Mouse (Mus musculus) liver (tissue): ENCODE measurements at regions not wholly inside any gene's neighbourhood (a gene's known extent, or its start where the extent isn't known, plus 50 kb on each side); places are given as distances from the start of the nearest gene placed in this dataset.

Experiments used
- DNase-seq: peaks from one replicate; pipeline ENCODE4 v3.0.0-alpha.2; 2020; ENCODE audit warnings: mixed read lengths

DNA sequence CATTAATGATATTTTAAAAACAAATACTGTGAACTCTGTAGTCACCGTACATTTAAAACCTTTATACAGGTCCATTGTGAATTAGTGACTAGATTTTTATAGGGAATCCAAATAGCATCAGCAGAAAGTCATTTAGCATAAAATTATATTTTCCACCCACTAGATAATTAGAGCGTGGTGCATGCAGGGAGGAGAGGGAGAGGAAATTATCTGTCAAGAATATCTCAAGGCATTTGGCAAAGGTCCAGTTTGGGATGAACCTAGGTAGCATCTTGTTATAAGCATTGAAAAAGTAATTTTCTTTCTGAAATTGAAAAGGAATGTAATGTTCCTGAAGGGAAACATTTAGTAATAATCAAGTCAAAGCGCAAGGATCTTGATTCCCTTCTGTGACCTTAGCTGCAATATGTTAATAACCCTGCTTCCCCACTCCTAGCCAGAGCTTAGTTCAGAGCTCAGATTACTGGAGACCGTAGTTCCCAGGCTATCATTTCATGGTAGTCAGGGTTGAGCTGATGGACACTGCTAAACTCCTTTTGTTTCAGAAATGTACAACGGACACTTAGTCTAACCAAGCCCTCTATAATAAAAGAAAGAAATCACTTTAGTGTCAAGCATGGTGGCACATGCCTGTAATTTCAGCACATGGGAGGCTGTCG lies 200.8 kb upstream of the Slc39a10 start:
- no peak for DNase-seq

DNA sequence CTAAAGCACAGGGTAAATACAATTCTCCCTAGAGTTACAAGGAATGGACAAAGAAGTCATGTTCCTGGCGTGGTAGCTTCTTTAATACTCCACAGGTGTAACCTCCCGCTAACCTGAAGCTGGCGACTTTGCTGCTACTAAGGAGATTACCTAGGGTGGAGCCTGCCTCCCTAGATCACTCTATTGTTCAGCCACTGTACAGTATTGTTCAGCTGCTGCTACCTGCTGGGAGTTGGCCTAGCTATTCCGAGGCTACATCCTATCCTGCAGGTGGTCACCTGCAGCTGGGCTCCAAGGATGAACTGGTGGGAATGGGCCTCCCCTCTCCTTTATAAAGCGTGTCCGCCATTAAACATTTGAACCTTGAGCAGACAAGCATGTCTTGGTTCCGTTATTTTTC lies 183.8 kb upstream of the Slc39a10 start:
- no peak for DNase-seq

DNA sequence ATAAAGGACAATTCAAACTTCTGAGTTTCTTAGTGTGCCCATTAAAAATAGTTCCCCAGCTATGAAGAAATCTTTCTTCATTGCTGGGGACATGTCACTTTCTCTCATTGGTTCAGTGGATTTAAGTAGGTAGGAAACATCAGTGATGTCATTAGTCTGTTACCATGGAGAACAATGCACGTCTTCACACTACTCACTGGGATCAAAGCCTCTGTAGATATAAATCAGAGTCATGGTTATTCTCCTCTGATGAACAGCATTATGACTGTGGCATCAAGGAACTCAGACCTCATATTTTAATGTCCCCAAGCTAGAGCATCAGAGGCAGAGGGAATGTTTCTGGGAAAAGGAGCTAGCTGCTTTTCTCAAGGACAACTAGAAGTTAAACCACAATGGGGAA lies 165.5 kb upstream of the Slc39a10 start:
- DNase-seq, result no peak

DNA sequence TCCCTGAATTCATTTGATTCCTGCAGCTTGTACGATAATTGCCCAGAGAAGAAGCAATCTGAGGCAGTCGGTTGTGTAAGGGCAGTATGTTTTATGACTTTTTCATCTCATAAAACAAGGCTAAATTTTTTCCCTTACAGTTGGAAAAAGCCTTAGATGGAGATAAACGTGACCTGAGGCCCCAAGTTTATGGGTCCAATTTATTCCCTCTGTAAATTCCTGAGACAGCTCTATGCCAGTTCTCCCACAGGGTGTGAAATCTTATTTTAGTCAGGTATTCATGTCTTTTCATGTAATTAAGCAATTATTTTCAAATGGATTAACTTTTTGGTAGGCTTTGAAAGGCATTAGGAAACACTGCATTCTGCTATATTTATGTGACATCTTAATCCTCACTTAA lies 164.7 kb upstream of the Slc39a10 start:
- DNase-seq, result no peak

DNA sequence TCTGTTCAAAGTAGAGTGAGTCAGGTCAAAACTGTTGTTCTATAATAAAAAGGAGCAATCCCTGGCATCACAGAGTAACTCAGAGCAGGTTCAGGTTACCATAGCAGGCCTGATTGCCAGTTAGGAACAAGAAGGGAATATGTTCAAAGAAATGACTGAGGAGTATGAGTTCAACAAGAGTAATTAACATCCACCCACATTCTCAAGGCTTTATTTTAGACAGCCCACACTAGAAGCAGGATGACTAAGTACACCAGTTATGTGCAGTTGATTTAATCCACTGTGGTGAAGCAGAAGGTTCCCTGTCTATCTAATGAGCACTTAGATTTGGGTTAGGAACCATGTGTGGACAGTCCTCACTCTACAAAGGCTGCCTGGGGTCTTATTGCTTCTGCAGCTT lies 158.5 kb upstream of the Slc39a10 start:
- no peak for DNase-seq

DNA sequence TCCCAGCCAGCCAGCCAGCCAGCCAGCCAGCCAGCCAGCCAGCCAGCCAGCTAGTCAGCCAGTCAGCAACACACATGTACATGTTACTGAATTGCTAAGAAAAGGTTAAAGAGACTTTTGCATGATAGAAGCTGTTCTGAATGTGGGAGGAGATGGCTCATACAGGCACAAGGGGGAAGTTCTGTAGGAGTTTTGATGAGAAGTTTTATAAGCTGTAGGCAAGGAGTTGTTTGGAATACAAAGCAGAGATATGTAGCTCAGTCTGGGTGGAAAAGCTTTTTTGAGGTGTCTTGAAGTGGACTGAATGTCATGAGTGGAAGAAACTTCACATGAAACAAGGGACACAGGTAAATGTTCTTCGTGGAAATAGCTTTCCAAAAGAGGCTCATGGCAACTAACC lies 157.8 kb upstream of the Slc39a10 start:
- no peak for DNase-seq

DNA sequence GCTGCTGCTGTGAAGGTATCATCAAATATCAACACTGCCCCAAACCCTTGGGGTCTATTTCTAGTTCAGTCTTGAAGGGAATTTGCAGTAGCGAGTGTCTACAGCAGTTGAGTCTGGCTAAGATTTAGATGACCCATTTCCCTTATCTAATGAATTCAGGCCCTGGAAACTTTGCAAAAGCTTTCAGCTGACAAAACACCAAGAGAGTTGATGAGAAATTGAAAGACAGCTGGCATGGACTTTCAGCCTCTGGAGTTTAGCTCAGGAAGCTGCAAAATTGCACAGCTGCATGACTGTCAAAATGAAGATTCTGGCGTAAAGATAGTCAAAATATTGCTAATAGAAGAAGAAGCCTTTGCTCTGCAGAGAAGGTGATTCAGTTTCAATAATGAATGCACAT lies 144.9 kb upstream of the Slc39a10 start:
- DNase-seq, result no peak

DNA sequence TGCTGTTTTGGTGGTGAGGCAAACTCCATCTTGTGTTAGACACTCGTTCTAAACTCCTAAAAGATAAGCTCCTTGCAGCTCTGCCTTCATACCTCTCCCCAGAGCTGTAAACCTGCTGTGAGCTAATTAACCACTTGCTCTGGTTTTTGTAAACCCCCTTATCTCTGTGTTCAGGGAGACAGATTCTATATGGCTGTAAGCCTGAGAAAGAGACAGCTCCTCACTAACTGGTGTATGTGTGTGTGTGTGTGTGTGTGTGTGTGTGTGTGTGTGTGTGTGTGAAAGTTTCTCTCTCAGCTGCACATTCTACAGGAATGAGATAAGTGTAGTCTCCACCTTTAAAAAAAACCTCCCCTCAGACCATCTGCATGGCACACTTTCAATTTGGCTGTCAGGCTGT lies 126.7 kb upstream of the Slc39a10 start:
- DNase-seq, result peak; percentile 6

DNA sequence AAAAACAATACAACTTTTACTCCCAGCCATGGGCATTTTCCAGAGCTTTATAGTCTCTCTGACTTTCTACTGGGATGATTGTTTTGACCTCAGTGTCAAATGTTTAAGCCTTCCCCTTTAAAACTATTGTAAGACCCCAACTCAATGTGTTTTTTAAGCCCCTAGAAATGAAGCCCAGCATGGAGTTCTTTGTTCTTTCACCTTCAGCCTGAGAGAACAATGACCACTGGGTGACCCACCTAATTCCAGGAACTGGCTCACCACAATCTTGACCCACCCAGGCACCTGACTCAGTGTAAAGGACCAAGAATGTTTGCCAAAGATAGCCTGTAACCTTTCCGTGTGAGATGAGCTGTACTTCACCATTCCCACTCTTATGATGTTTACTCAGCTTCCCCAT lies 121.9 kb upstream of the Slc39a10 start:
- DNase-seq, result no peak

DNA sequence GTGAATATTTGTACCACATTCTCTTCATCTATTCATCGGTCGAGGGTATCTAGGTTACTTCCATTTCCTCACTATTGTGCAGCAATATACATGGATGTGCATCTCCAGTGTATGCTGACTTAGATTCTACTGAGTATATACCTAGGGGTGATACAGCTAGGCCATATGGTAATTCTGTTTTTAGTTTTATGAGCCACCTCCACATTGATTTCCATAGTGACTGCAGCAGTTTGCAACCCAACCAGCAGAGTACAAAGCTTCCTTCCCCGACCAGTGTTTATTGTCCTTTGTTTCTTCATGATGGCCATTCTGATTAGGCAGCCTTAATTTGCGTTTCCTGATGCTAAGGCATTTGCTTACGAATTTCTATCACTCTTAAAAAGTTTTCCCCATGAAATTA lies 111.1 kb upstream of the Slc39a10 start:
- DNase-seq, result no peak

DNA sequence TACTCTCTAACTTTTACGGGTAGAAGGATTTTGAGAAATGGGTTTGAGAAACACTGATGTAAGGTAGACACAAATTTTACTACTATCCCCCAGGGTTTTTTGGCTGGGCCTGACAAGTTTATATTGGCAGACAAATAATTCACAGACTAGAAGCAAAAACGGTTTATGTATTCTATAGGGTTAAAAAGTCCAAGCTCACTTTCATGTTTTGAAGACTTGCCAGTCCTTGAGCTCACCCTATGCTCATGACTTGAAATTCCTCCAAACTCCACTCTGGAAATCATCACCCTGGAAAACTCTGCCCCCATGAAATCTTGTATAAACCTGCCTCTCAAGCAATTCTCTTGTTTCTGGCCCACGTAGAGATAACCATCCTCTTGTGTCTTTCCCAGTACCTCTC lies 106.7 kb upstream of the Slc39a10 start:
- no peak for DNase-seq

DNA sequence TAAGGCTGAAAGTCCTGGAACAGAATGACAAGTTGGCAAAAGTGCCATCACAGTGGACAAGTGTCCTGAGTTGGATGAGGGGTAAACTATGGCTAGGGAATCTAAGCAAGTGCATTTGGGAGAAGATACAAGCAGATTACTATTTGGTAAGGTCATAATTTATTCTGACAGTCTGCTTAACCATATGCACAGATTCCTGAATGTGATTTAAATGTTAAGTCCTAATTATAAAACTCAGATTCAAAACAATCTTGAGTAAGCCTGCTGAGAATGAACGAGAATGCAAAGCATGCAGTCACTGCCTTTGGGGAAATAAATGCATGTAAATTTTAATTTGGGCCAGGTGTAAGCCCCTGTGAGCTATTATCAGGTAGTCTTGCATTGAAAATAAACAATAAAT lies 93.3 kb upstream of the Slc39a10 start:
- DNase-seq, result no peak

DNA sequence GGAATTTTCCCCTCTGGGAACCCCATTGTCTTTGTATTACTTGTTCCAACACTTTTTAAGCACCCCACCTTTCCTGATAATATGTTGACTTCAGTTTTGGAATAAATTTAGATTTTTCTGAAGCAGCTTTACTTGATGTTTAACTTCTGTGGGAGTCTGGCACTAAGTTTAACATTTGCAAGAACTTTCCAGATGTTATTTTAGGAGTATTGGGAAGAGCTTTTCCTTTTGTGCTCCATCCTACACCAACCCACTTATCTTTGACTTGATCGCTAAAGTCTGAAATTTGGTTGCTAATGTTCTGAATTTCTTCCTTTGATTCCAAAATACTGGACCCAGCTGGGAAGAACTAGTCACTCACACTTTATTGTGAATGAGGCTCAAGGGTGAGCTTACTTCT lies 90.4 kb upstream of the Slc39a10 start:
- no peak for DNase-seq

DNA sequence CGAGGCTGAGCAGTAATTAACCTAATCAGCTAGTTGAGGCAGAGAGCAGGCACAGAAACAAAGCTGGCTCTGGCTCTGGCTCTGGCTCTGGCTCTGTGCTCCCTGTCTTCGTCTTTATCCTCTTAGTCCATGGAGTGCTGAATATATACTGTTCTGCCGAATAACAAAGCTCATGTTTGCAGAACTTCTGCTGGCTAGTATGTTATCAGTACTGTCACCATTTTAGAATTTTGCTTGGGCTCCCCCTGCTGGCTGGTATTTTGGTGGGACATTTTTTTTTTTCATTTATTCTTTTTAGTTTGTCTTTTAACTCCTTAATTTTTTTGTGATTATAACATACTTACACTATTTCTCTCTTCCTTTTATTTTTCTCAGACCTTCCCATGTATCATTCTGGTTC lies 77.8 kb upstream of the Slc39a10 start:
- peak; percentile 8 for DNase-seq

DNA sequence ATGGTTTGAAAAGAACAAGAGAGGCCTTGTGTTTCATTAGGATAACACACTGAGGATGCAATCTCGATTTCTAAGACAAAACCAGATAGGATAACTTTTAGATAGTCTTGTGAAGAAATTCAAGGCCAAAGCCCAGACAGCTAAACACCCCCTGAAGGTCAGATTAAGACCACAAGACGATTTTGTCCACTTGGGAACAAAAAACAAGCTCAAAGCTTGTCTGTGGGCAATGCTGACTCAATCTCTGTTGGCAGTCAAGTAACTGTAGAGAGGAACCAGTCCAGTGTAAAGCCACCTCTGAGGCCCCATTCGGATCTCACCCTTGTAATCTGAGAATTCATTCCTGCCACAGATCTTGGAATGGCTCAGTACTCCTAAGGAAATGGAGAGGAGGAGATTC lies 75.7 kb upstream of the Slc39a10 start:
- DNase-seq, result no peak

DNA sequence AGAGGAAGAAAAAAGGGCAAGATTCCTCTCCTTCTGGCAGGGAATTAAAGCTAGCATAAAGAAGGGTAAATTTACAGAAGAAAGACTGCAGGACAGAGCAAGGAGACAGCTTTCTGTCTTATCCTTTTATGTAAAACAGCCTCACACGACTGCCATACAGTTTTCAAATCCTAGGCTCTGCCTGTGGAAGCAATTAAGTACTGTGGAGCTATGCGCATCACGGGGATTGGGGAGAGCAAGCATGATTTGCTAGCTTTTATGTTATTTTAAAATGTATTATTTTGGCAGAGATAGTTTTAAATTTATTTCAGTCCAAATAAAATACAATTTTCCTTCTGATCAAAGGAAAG lies 74.2 kb upstream of the Slc39a10 start:
- DNase-seq, result no peak

DNA sequence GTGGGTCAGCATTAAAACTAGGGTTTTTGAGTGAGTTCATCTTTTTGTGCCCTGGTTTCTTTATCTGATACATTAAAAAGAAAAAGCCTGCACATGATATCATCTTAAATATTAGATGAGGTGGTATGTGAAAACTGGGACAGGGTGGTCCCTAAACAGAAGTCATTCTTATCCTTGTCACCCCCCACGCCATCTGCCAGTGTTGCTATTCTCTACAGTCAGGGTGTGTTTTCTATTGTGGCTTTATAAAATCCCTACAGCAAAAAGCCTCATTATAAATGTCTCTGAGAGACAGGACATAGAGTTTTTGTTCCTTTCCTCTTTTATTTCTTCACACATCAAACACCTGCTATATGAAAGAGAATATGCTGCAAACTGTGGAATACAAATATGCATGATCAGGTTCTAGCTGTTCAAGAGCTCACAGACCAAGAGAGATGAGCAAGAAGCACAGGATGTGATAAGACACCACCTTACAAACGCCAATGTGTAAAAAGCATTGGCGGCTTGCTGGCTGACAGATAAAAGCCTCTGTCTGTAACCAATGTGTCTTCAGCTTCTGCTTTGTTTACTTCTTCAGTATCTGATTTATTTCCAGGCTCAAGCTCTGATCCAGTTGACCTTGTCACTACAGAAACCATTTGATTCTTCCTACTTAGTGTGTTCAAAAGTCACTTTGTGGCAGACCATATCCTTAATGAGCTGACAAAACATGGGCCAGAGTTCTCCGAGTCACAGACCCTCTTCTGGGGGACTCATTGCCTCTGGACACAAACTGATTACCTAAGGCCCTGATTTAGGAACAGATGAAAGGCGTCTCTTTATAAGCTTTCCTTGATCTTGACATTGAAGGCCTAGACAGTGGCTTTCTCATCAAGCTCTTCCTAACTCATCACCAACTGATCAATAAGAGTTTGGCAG lies 73.6 kb upstream of the Slc39a10 start:
- DNase-seq, result no peak

DNA sequence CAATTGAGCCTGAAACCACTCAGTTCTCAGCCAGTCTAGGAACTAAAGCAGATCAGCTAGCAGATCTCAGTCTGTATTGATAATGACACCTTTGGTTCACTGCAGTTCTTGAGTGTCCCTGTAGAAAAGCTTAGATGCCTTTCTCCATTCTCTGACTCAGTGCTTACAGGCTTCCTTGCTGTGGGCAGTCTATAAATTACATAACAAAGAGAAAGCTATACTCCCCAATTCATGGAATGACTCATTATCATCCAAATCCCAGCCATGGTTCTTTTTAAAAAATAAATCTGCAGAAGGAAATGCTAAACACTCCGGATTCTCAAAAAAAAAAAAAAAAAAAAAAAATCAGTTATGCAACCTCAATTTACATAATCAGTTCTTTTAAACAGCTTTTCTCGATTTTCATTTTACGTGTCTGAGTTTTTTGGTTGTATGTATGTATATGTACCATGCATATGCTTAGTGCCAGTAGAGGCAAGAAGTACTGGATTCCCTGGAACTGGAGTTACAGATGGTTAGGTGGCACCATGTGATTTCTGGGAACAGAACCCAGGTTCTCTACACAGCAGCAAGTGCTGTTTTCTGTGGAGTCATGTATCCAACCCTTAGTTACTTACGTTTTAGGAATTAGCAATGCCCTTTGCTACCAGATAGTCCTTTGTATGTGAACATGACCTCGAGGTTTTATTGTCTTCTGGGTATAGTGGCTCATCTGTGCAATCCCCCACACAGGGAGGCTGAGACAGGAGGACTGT lies 71.5 kb upstream of the Slc39a10 start:
- no peak for DNase-seq
